Mouse (Mus musculus) heart, embryonic 14.5 days (tissue): Measurements from ENCODE around the gene Pdzd2. TPM values are rescaled to one million over a fixed set of nuclear protein-coding genes. Genes with fewer than 3 reads are reported as not detected.
A peak's percentile ranks its signal among the peaks of the same experiment; 100 is the strongest.

Experiments used
- ATAC-seq: fragments of 200-750 bp; cut with Nextera tagmentation; 2 replicates; pipeline ENCODE4 v1.8.0; 2017; ENCODE audit warnings: low read depth, moderate TSS enrichment; ENCODE audit not compliant: insufficient number of reproducible peaks, insufficient read depth, low FRiP score
- H3K27ac ChIP-seq, 2 experiments: fragments of 200-500 bp in 1 of 2; fragments of 300-500 bp in 1 of 2; sonication (generic) in 1 of 2; replicated peaks in 1 of 2; 2 replicates each; pipeline ENCODE4 v1.5.1; 2012 to 2014; ENCODE audit warnings: low read depth in 2 of 2, low read length in 2 of 2, control low read depth in 1 of 2, mild to moderate bottlenecking in 1 of 2, mixed read lengths in 1 of 2; ENCODE audit not compliant: control insufficient read depth in 1 of 2, insufficient read depth in 1 of 2
- H3K27me3 ChIP-seq: fragments of 300-500 bp; sonication (generic); 2 replicates; pipeline ENCODE4 v1.6.1; 2014; ENCODE audit warnings: mild to moderate bottlenecking, low read length, control low read depth; ENCODE audit not compliant: control insufficient read depth, insufficient read depth
- H3K36me3 ChIP-seq: fragments of 300-500 bp; sonication (generic); 2 replicates; pipeline ENCODE4 v1.6.1; 2014; ENCODE audit warnings: mild to moderate bottlenecking, control low read depth, low read length, mixed read lengths; ENCODE audit not compliant: control insufficient read depth, insufficient read depth
- H3K4me1 ChIP-seq, 2 experiments: fragments of 200-500 bp in 1 of 2; fragments of 300-500 bp in 1 of 2; sonication (generic) in 1 of 2; 2 replicates each; pipeline ENCODE4 v1.6.1; 2012 to 2014; ENCODE audit warnings: low read length in 2 of 2, control low read depth in 1 of 2, mixed read lengths in 1 of 2; ENCODE audit not compliant: control insufficient read depth in 2 of 2, insufficient read depth in 2 of 2
- H3K4me2 ChIP-seq: fragments of 300-500 bp; sonication (generic); 2 replicates; pipeline ENCODE4 v1.6.1; 2014; ENCODE audit warnings: mild to moderate bottlenecking, low read length
- H3K4me3 ChIP-seq, 2 experiments: fragments of 200-500 bp in 1 of 2; fragments of 300-500 bp in 1 of 2; sonication (generic) in 1 of 2; 2 replicates each; pipeline ENCODE4 v1.5.1; 2012 to 2014; ENCODE audit warnings: low read length in 2 of 2, mild to moderate bottlenecking in 2 of 2, control low read depth in 1 of 2, low read depth in 1 of 2, moderate library complexity in 1 of 2; ENCODE audit not compliant: control insufficient read depth in 1 of 2, insufficient read depth in 1 of 2
- H3K9ac ChIP-seq: fragments of 300-500 bp; sonication (generic); 2 replicates; pipeline ENCODE4 v1.6.1; 2014; ENCODE audit warnings: mild to moderate bottlenecking, low read length
- H3K9me3 ChIP-seq: fragments of 300-500 bp; sonication (generic); 2 replicates; pipeline ENCODE4 v1.6.1; 2016; ENCODE audit warnings: low read length, control low read depth; ENCODE audit not compliant: control insufficient read depth
- WGBS: fragments of 180-500 bp; shearing (Covaris S2); extraction: QIAGEN DNeasy Blood & Tissue Kit; methylation state at CpG from one replicate; pipeline ENCODE4 v1.1.7; 2014; 5-methylcytosine and 5-hydroxymethylcytosine counted together
- polyA plus RNA-seq: library from polyadenylated mRNA; unstranded; fragments of >200 nt; fragmentation: Nextera tagmentation; extraction: Ambion mirVana; gene quantifications from 2 replicates; pipeline ENCODE4 v1.2.1, GENCODE M21; 2014

Gene Pdzd2
- polyA plus RNA-seq, 1 experiment from 2014 or later, result 16.8 TPM

DNA sequence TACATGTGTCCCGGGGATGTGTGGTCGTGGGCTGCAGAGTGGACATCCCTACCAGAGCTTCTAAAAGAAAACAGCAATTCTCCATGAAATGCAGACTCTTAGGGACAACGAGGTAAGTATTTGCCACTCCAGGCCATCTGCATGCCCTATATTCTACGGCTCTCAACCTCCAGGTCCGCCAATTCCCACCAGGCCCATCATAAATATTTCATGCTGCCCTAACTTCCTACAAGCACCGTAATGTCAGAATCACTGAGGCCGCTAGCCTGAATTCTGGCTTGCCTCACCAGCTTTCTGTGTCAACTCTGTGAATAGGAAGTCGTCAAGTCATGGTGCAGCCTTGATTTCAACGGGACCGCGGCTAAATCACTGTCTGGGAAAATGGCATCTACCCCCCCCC lies 234.2 kb downstream of the Pdzd2 start:
- 92% methylated on average over 11 of the region's 11 CpGs for WGBS
- no peak for ATAC-seq
- Histone ChIP-seq H3K36me3 (no peaks in the 10 kb centered on the region), H3K4me1 (peaks cover 19 to 23% of the 10 kb centered on the region in 2 experiments), H3K9ac (no peak overlapping the region), H3K27ac (no peak overlapping the region), H3K27me3 (no peaks in the 10 kb centered on the region), H3K4me2 (no peak overlapping the region), H3K4me3 (no peak overlapping the region), H3K9me3 (no peaks in the 10 kb centered on the region)

DNA sequence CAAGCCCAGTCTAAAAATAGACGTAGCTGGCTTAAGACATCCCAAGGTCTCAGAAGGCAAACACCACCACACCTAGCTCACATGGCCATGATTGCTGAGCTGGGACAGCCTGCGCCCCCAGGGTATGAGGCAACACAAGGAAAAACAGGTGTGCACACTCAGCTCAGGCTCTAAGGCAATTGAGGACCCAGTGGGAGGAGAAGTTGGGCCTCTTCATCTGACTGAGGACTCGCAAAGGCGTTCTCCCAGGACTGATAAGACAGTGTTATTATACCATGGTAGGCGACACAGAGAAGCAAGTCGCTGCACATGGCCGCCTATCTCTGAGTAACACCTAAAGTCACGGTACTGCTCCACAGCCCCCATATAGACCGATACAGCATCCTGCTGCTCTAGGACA lies 235.8 kb downstream of the Pdzd2 start:
- H3K9me3 ChIP-seq, result no peaks in the 10 kb centered on the region
- 54% methylated on average over 9 of the region's 9 CpGs for WGBS
- ATAC-seq, result no peak
- no peak overlapping the region for H3K27ac ChIP-seq
- no peak overlapping the region for H3K9ac ChIP-seq
- H3K36me3 ChIP-seq, result no peaks in the 10 kb centered on the region
- H3K4me3 ChIP-seq, result no peak overlapping the region
- H3K4me2 ChIP-seq, result no peak overlapping the region
- H3K27me3 ChIP-seq, result no peaks in the 10 kb centered on the region
- peaks cover 19 to 23% of the 10 kb centered on the region in 2 experiments for H3K4me1 ChIP-seq

DNA sequence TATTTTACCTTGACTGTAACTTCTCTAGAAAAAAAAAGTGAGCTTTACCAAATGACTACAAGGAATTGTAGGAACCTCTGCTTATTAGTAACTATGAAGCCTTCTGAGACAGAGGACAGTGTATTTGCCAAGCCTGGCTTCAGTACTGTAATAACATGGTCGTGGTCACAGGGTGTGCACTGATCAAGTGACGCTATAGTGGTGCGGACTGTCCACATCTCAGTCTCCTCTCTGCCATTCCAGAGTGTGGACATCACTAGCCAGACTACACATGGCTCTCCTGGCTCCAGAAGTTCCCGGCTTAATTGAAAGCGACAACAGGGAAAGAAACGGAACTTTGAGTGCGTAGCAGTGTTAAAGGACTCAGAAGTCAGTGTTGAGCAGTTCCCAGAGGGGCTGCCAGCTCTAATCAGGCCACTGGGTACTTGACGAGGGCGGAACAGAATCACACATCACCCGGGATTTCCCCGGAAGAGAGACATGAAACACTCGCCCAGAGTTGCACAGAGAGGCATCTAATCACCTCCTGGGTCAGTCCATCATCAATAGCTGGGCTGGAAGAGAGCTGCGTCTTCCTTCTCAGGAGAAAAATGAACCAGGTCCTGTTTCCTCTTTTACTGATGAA lies 237.7 kb downstream of the Pdzd2 start:
- ATAC-seq, result no peak
- Histone ChIP-seq H3K9ac (peak overlapping the region; percentile 25; the same call in 1 of the 2 replicates), H3K36me3 (no peaks in the 10 kb centered on the region), H3K4me2 (peak overlapping the region; percentile 49), H3K27ac (peak overlapping the region; percentile 32 to 50; a peak in 2 of 4 replicates), H3K4me3 (peak overlapping the region in 1 of 2 experiments; percentile 9; a peak in 1 of 4 replicates), H3K4me1 (peaks cover 19 to 23% of the 10 kb centered on the region in 2 experiments), H3K27me3 (no peaks in the 10 kb centered on the region), H3K9me3 (no peaks in the 10 kb centered on the region)
- whole genome bisulfite sequencing, result 15% methylated on average over 13 of the region's 13 CpGs

DNA sequence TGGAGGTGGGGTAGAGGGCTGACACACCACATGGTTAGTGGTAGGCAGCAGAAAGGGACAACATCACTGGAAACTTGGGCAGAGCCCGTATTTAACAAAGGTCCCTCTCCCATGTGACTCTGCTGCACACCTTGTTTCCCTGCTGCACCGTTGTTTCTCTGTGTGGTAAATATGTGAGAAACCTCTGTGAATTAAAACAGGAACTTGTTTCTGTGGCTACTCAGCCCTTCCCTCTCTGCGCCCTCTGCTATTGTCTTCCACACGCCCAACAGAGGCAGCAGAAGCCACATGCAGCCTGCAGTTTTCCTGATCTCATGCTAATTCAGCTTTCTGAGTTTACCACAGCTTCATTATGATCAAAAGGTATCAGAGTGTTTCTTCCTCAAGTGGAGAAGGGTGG lies 239.1 kb downstream of the Pdzd2 start:
- H3K9me3 ChIP-seq, result no peaks in the 10 kb centered on the region
- no peaks in the 10 kb centered on the region for H3K27me3 ChIP-seq
- peaks cover 19 to 23% of the 10 kb centered on the region in 2 experiments for H3K4me1 ChIP-seq
- H3K36me3 ChIP-seq, result no peaks in the 10 kb centered on the region
- no peak overlapping the region for H3K9ac ChIP-seq
- no peak overlapping the region for H3K4me2 ChIP-seq
- 79% methylated on average over 4 of the region's 4 CpGs for WGBS
- no peak for ATAC-seq
- H3K4me3 ChIP-seq, result no peak overlapping the region
- H3K27ac ChIP-seq, result 0 out of 4 replicates have a peak overlapping the region, but pooled peaks of 1 of the 2 experiments have one; percentile 12

DNA sequence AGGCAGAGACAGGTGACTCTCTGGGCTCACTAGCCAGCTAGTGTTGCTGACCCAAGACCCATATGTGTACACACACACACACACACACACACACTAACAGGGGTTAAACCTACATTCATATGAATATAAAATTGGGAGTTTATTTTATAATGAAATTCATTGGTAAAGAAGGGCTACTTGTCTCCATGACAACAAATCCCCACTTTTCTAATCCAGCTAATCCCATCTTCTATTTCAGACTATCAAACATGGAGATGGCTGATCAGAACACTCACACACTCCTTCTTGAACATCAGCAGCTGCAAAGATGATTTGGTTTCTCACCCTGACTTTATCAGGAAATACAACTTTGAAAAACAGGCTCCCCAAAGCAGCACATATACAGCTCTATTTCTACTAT lies 245.6 kb downstream of the Pdzd2 start:
- no peak overlapping the region for H3K4me2 ChIP-seq
- no peaks in the 10 kb centered on the region for H3K36me3 ChIP-seq
- H3K9ac ChIP-seq, result no peak overlapping the region
- no peak overlapping the region for H3K27ac ChIP-seq
- H3K9me3 ChIP-seq, result no peaks in the 10 kb centered on the region
- peaks cover 11 to 14% of the 10 kb centered on the region in 2 experiments for H3K4me1 ChIP-seq
- no peaks in the 10 kb centered on the region for H3K27me3 ChIP-seq
- ATAC-seq, result no peak
- H3K4me3 ChIP-seq, result no peak overlapping the region

DNA sequence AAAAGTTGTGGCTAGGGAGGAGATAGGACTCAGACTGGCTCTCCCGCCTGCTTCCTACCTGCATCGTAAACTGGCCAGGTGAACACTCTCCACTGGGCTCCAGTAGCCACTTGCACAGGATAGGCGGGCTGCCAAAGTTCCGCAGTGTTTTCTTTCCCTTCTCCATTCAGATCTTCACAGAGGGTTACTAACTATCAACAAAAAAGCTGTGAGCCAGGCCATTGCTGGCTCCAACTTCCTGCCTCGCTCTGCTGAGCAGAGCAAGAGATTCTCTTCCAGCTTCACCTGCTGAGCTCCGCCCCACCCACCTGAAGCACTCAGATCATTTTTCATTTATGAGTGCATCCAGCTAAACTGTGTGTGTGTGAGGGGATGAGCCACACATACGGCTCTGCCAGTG lies 246.5 kb downstream of the Pdzd2 start:
- 65% methylated on average over 7 of the region's 7 CpGs for WGBS

DNA sequence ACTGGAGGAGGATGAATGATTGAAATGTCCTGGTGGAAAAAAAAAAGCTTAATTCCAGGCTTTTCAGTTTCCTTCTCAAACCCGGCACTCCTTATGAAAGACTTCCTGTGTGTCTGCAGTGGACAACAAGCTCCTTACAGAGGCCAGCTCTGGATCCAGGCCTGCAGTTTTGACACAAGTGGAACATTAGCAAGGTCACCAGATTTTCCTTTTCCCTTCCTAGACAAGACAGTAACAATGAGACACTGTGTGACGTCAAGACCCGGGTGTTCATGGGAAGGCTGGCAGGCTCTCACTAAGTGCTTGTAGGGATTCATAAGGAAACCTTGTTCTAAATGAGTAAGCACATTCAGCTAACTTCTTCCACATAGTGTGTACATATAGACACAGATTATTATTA lies 248.8 kb downstream of the Pdzd2 start:
- 32% methylated on average over 3 of the region's 3 CpGs for WGBS
- peak overlapping the region; percentile 22; the same call in 1 of the 2 replicates for H3K4me2 ChIP-seq

More for the DNA sequence above, 246.5 kb downstream of the Pdzd2 start:
- Histone ChIP-seq H3K36me3 (no peaks in the 10 kb centered on the region), H3K27ac (no peak overlapping the region; a peak in 1 of 4 replicates), H3K4me2 (no peak overlapping the region), H3K9me3 (no peaks in the 10 kb centered on the region), H3K27me3 (no peaks in the 10 kb centered on the region), H3K4me3 (no peak overlapping the region), H3K4me1 (peaks cover 11 to 14% of the 10 kb centered on the region in 2 experiments), H3K9ac (no peak overlapping the region)
- no peak for ATAC-seq

More for the DNA sequence above, 248.8 kb downstream of the Pdzd2 start:
- peak overlapping the region; percentile 34 to 59; a peak in 3 of 4 replicates for H3K27ac ChIP-seq
- H3K9ac ChIP-seq, result no peak overlapping the region; the same call in 1 of the 2 replicates
- no peak overlapping the region for H3K4me3 ChIP-seq
- ATAC-seq, result peak; percentile 48; the same call in 1 of the 2 replicates
- H3K36me3 ChIP-seq, result no peaks in the 10 kb centered on the region
- peaks cover 11 to 14% of the 10 kb centered on the region in 2 experiments for H3K4me1 ChIP-seq
- H3K27me3 ChIP-seq, result no peaks in the 10 kb centered on the region
- H3K9me3 ChIP-seq, result no peaks in the 10 kb centered on the region
